Mouse (Mus musculus): Measurements from ENCODE around the gene Gpank1.

Gpank1 gene

DNA sequence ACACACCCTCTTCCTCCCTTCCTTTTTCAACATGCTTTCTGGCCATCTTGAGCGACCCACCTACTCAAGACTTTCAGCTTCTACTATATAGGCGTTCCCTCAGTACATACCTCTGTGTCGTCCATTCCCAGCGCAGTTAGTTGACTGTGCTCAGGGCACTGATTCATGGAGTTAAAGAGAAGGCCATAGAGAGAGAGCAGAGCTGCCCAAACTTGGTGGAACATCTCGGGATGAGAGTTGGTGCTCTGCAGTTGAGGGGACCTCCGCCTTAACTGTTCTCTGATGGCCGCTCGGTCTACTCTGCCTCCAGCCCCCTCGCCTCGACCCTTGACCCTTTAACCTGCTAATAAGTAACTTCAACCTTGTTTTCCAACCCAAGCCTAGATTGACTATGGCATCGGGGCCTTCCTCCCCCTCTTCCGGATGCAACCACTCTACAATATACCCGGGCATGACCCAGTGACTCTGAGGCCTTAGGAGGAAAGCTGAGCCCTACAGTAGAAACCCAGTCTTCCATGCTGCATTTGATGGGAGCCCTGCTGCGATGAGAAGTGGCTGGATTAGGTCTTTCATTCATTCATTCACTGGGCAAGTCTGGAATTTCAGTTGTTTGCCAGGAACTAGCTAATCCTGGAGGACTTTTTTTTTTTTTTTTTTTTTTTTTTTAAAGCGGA, 10.4 kb downstream of the Gpank1 start, which contains the start of gene Apom:
Gene Apom (minus strand): TSS at position 551 of the 674 bp plus-strand sequence.
- DNase-seq (ENCODE audit: low spot score in 2 of 2), result no peak

DNA sequence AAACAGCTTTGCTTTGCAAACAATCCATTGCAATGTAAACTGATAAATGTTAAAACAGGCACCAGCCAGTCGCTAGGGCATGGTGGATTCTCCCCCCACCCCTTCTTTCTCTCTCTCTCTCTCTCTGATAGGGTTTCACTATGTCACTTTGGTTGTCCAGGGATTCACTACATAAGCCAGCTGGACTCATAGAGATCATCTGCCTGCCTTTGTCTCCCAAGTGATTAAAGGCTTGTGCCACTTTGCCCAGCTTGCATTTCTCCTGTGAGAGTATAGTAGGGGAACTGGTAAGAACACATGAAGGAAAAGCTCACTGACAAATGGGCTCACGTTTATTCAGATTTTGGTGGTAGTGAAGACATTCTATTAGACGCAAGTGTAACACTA, 10.9 kb downstream of the Gpank1 start:
- no peak for DNase-seq (ENCODE audit: low spot score in 2 of 2)

DNA sequence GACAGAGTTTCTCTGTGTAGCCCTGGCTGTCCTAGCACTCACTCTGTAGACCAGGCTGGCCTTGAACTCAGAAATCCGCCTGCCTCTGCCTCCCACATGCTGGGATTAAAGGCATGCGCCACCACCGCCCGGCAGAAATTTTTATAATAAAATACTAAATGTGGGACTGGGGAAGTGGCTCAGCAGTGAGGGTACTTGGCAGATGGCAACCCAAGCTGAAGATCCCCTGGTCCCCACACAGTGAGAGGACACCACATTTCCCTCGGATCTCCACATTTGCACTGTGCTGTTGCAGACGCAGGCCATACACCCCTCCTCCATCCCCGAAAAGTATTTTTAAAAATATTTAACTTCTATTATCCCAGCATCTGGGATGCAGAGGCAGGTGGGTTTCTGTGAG, 12.3 kb downstream of the Gpank1 start:
- DNase-seq (ENCODE audit: low spot score in 2 of 2), result no peak

DNA sequence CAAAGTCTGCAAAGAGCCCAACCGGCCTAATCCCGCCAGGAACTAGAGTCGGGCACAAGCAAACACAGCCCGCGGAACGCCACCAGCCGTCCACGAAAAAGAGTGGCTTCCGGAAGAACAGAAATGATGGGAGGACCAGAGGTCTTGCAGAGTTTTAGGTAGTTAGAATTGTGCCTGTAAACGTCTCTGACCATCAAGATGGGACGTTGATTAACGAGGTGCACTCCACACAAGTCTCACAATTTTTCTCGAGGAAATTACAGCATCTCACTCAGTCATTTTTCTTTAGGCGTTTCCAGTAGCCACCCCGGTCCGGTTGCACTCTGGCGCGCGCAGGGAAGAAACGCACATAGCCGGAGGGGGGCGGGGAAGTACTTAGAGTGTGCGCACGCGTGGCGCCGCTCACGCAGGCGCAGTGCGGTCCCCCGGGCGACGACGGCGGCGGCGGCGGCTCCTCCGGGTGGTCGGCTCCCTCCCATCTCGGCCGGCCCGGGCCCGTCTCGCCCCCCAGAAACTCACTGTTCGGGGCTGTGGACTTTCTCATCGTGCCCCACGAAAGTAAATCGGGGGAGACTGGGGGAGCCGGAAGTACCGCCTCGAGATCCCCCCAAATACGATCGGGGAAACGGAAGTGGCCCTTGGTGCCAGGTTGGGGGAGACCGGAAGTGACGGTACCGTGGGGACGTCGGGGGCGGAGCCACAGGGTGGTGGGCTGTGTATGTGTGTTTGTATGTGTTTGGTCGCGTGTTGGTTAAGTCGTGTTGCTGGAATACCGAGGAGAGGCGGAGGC, 13.7 kb downstream of the Gpank1 start, which contains the start of gene Bag6:
Gene Bag6 (plus strand): TSS at position 378 of the 790 bp plus-strand sequence.
- peak; percentile 96 to 97 for DNase-seq (ENCODE audit: low spot score in 2 of 2)

- DNase-seq (ENCODE audit: low spot score in 2 of 2), result no peak
These were observed 14.5 kb downstream of the Gpank1 start for GRCm38 (mm10) chr17:35135591-35136320.

GRCm38 (mm10) chr17:35139269-35139668, 18.0 kb downstream of the Gpank1 start:
- no peak for DNase-seq (ENCODE audit: low spot score in 2 of 2)

- no peak for DNase-seq (ENCODE audit: low spot score in 2 of 2)
These were observed 19.3 kb downstream of the Gpank1 start for GRCm38 (mm10) chr17:35140490-35140996.

DNA sequence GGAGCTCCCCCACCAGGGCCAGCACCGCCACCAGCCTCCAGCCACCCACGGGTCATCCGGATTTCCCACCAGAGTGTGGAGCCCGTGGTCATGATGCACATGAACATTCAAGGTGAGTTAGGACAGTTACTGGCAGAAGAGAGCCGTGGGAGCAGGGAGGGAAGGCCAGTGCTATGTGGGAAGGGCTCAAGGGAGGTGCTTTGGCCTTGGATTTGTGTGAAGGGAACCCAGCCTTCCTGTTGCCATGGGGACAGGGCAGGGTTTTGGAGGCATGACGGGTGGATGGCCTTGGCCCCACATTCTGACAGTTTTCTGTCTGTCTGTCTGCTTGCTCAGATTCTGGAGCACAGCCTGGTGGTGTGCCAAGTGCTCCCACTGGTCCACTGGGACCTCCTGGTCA, 20.7 kb downstream of the Gpank1 start:
- DNase-seq (ENCODE audit: low spot score in 2 of 2), result no peak

GRCm38 (mm10) chr17:35146139-35146538, 24.9 kb downstream of the Gpank1 start:
- no peak for DNase-seq (ENCODE audit: low spot score in 2 of 2)

DNA sequence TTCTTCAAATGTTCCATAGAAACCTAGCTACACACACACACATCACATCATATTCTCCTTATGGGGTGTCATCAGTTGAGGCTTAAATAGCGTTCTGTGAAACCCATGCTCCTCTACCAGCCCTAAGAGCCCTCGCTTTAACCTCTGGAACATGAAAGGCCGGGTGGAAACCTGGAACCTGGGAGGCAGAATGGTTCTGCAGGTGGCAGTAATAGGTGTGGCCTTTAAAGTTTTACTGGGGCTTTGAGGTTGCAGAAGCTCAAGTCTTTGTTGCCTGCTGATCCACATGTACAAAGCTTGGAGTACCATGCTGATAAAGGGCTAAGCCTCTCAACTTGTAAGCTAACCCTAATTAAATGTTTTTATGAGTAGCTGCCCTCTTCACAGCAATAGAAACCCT, 26.1 kb downstream of the Gpank1 start:
- DNase-seq (ENCODE audit: low spot score in 2 of 2), result no peak

DNA sequence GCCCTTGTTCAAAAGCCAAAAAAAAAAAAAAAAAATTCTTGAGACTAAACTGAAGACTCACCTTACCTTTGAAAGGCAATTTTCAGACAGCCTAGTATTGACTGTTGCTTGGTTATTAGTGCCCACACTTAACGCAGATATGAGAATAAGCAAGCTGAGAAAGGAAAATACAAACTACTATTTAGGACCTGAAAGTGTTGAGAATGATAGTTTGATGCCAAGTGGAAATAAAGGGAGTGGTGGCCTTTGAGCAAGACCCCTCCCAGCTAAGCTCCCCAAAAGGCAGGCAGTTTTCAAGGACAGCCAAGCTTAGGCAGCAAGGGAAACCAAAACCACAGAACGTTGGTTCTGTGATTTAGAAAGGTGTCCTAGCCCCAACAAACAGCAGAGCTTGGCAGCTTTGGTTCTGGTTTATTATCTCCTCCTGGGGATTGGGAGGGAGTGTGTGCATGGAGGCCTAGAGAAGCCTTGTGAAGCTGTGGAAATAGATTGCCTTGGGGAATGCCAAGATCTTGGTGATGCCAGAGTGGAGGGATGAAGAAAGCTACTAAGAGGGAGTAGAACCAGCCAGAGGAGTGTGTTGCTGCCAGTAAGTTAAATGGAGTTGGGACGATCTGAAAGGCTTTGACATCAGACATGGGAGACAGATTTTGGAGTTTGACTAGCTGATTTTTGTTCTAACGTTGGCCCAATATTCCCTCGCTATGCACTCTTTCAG, 26.8 kb downstream of the Gpank1 start:
- DNase-seq (ENCODE audit: low spot score in 2 of 2), result no peak

- DNase-seq (ENCODE audit: low spot score in 2 of 2), result no peak
These were observed 30.9 kb downstream of the Gpank1 start for GRCm38 (mm10) chr17:35152121-35152520.

- DNase-seq (ENCODE audit: low spot score in 2 of 2), result no peak
These were observed 31.8 kb downstream of the Gpank1 start for GRCm38 (mm10) chr17:35153077-35153476.

DNA sequence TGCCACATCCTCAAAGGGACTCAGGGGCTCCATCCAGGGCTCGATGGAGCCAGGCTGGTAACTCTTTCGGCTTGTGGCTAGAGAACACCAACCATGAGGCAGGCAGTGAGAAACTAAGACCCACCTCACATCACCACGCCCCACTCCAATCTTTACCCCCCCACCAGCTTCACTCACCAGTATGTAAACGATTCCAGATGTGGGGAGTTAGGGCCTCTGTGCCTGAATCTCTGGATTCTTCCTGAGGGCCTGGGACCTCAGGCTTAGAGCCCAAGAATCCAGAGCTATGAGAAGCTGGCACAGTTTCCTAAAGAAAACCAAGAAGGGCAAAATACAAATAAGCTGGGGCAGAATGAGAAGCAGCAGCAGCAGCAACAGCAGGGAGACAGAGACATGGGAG, 32.7 kb downstream of the Gpank1 start:
- DNase-seq (ENCODE audit: low spot score in 2 of 2), result no peak

DNA sequence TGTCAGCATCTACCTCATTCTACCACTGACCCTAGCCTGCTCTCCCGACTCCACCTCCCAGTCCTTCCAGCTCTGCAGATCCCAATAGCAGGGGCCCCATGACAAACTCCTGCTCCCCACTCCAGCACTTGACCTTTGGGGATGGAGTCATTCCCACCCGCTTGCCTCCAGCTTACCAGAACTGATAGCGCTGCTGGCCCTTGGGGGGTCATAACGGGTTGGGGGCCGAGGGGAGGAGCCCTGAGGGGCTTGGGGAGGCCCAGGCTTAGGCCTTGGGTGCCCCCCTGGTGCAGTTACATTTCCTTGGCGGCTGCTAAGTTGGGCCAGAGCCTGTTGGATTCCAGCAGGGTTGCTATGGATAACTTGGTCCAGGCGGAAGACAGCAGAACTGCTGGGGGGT, 33.4 kb downstream of the Gpank1 start:
- DNase-seq (ENCODE audit: low spot score in 2 of 2), result no peak

GRCm38 (mm10) chr17:35155451-35155850, 34.2 kb downstream of the Gpank1 start:
- DNase-seq (ENCODE audit: low spot score in 2 of 2), result no peak

DNA sequence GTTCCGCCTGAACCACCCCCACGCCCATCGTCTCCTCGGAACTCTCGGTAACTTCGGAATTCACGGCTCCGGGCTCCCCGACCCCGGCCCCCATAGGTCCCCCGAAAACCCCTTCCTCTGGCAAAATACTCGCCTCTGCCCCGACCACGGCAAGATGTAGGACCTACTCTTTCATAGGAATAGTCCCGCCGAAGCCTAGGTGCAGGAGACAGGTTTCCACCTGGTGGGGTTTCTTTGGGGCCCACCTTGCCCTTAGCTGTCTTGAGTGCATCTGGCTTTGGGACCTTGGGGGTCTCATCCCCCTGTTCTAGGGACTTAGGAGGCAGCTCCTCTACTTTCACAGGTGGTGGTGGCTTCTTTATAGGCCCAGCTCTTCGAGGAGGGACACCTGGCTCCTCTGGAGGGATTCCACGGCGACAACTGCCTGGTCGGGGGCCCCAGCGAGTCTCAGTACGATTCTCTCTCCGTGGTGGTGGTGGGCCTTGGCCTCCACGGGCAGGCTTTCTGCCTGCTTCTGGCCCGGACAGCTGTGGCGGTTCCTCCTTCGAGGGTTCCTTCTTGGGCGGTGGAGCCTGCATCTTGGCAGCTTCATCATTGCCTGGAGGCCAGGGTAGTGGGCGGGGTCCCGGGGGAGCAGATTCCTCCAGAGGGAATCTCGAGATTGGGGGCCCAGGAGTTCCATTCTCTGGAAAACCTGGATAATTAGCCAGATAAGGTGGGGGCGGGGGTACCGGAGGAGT, 35.4 kb downstream of the Gpank1 start:
- no peak for DNase-seq (ENCODE audit: low spot score in 2 of 2)

GRCm38 (mm10) chr17:35157254-35157653, 36.0 kb downstream of the Gpank1 start:
- DNase-seq (ENCODE audit: low spot score in 2 of 2), result no peak

- DNase-seq (ENCODE audit: low spot score in 2 of 2), result no peak
These were observed 36.5 kb downstream of the Gpank1 start for GRCm38 (mm10) chr17:35157661-35158175.

GRCm38 (mm10) chr17:35158850-35159593, 37.8 kb downstream of the Gpank1 start:
- DNase-seq (ENCODE audit: low spot score in 2 of 2), result no peak

All from frontal cortex, postnatal 36 days (tissue).